Mouse (Mus musculus) adrenal gland, postnatal 36 days (tissue): ENCODE measurements around the gene Metrnl. TPM values are rescaled to one million over a fixed set of nuclear protein-coding genes. Genes with fewer than 3 reads are reported as not detected.
A peak's percentile ranks its signal among the peaks of the same experiment; 100 is the strongest.
"Not testable (repeated sequence)": the region's sequence is repeated elsewhere in the genome, so short reads cannot be mapped to it uniquely, and the experiment has no call there.

Source experiments
- DNase-seq, 2 experiments: peaks; one replicate each; pipeline ENCODE4 v3.0.0; 2021; ENCODE audit warnings: mixed read lengths in 1 of 2
- long read RNA-seq, 2 experiments: library from polyadenylated mRNA; stranded (forward); transcript quantifications; one replicate each; pipeline ENCODE4 v2.0.0; 2021; ENCODE audit warnings: borderline sequencing depth in 2 of 2
- total RNA-seq, 2 experiments: library from RNA; stranded (reverse); gene quantifications; 2 replicates each; pipeline ENCODE4 v1.2.3; 2021

Gene Metrnl
- 10 to 100 TPM; 36.4 to 37.6 TPM for total RNA-seq
- long read RNA-seq, experiment 1, transcript Metrnl-201 (4 exons, 1,401 nt) = major isoform, 54 of 62 reads
- long read RNA-seq, experiment 1, partial matches to known transcripts = 0 of 62 reads
- long read RNA-seq, experiment 1, other reads (novel, unspliced or antisense) = 7 of 62 reads
- long read RNA-seq, experiment 2, transcript Metrnl-201 (4 exons, 1,401 nt) = major isoform, 8 of 9 reads
- long read RNA-seq, experiment 2, partial matches to known transcripts = 1 of 9 reads
- long read RNA-seq, experiment 2, other reads (novel, unspliced or antisense) = 0 of 9 reads

DNA sequence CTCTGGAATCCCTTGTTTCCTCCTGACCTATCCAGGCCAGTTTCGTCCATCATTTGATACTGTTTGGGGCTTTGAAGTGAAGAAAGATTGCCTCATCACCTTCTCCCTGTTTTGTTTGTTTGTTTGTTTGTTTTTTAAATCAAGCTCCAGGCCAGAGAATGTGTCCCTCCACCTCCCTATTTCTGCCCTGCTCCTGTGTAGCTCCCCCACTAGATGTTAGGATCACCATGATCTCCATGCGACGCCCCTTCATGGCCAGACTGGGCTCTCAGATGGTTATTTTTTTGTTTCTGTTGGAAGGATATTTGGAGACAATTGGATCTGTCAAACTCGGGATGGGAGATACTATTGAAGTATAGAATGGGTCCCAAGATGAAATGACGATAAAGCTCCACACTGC lies at the start of gene Metrnl:
Metrnl (plus strand) TSS at position 301 of the 400 bp plus-strand sequence.
- DNase-seq = no peak

- no peak for DNase-seq
Observed at GRCm38 (mm10) chr11:121651556-121651955, 49.8 kb upstream of the Metrnl start.

- peak; percentile 27 to 41 for DNase-seq
Observed at GRCm38 (mm10) chr11:121651983-121652382, 49.4 kb upstream of the Metrnl start.

DNA sequence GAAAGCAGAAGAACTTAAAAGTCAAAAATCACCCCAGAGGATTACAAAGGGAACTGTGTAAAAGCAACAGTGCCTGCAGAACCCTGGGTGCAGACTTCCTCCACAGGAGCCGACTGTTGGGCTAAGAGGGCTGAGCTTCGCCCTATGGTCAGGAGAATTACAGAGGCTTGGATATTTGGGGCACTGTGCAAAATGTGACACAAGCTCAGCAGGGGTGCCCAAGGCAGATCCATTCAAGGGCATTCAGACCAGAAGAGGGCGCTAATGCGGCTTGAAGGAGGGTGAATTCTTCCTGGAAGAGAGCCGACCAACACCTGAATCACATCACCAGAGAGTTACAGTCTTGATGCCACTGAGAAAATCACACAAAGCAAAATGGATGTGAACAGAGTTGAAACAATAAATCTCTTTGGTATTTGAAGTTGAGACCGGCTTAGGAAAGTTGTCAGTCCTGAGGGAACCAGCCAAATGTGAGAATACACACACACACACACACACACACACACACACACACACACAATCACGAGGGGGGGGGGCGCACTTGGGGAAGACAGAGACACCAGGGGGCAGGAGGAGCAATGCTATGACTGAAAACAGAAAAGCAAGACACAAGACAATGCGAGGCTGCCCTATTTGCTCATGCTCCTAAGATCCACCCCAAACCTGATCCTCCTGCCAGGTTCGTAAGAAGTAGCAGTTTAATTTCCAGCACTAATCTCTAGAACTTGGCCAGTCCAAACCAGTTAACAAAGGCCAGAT lies 48.6 kb upstream of the Metrnl start:
- DNase-seq = peak; percentile 72 to 80

DNA sequence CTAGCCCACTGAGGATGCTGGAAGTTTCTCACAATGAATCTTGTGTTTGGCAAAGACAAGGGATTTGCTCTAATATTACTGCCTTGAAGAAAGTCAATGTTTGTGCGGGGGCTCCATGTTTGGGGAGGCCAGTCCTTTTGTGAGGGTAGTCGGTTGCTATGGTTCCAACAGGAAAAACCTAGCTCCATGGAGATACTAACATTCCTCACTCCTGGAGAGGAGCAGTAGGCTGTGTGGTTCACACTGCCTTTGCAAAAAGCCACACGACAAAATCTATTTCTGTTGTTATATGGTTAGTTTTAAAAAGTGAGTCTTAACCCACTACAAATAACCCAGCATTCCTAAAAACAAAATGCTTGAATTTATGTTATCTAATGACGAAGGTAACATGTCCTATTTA lies 47.7 kb upstream of the Metrnl start:
- DNase-seq = no peak

- DNase-seq = no peak
Observed at GRCm38 (mm10) chr11:121654406-121654945, 46.9 kb upstream of the Metrnl start.

DNA sequence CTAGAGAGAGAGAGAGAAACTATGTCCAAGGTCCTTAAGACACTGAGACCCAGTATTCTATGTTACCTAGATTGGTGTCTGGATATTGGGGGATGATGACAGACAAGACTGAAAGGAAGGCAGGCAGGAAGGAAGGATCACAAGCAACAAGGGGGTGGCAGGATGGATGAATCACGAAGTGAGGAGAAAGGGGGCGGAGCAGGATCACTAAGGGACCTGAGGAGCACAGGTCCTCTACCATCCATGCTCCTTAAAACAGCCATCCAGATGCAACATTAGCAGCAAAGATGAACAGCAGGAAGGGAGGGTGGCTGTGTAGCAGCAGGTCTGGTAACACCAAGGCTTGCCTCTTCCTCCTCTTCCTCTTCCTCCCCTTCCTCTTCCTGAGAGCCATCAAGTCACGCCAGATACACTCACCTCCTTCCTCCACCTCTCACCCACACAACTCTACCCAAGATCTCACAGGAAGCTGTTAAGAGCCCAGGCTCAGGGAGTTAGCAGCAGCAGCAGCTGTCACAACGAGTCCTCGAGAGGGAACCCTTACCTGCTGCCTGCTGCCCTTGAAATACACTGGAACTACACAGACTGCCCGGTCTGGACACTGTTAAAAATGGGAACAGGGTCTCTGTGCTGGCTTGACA lies 46.1 kb upstream of the Metrnl start:
- no peak for DNase-seq

- no peak for DNase-seq
Observed at GRCm38 (mm10) chr11:121655807-121656511, 45.4 kb upstream of the Metrnl start.

DNA sequence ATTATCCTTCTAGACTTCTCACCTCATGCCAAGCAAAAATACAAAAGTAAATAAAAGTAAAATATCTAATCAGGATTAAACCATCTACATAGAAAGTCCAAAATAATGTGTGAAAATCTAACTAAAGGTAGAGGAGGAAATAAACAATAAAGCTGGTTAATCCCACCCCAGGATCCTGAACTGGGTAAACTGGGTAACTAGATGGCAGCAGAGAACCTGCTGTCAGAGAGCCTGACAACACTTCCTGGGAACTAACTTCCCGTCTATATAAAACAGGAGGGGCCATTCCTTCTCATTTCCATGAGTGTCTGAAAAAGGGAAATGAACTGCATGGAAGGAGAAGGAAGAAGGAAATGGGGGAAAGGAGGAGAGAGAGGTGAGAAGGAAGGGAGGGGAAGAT lies 43.2 kb upstream of the Metrnl start:
- no peak for DNase-seq

- not testable (repeated sequence) for DNase-seq
Observed at GRCm38 (mm10) chr11:121660604-121661003, 40.7 kb upstream of the Metrnl start.

GRCm38 (mm10) chr11:121661116-121661515 lies 40.2 kb upstream of the Metrnl start:
- DNase-seq = no peak

- DNase-seq = no peak
Observed at GRCm38 (mm10) chr11:121667541-121667940, 33.8 kb upstream of the Metrnl start.

DNA sequence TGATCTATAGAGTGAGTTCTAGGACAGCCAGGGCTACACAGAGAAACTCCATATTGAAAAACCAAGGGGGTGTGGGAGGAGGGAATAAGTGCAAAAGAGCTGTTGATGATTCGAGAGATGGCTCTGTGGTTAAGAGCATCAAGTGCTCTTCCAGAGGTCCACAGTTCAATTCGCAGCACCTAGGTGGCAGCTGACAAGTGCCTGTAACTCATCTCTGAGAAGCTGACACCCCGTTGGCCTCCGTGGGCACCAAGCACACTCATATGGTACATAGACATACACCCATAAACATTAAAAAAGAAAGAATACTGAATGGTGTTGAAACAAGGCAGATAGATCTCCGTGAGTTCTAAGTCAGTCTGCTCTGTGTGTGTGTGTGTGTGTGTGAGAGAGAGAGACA lies 32.6 kb upstream of the Metrnl start:
- no peak for DNase-seq

GRCm38 (mm10) chr11:121670926-121671325 lies 30.4 kb upstream of the Metrnl start:
- DNase-seq = no peak

- peak; percentile 29 to 49 for DNase-seq
Observed at GRCm38 (mm10) chr11:121672312-121672989, 28.9 kb upstream of the Metrnl start.

GRCm38 (mm10) chr11:121672990-121673572 lies 28.3 kb upstream of the Metrnl start, which contains the start of gene B3gntl1:
Gene B3gntl1 (minus strand): TSS chr11:121673153.
- DNase-seq = peak; percentile 99

- no peak for DNase-seq
Observed at GRCm38 (mm10) chr11:121673629-121674028, 27.7 kb upstream of the Metrnl start.

DNA sequence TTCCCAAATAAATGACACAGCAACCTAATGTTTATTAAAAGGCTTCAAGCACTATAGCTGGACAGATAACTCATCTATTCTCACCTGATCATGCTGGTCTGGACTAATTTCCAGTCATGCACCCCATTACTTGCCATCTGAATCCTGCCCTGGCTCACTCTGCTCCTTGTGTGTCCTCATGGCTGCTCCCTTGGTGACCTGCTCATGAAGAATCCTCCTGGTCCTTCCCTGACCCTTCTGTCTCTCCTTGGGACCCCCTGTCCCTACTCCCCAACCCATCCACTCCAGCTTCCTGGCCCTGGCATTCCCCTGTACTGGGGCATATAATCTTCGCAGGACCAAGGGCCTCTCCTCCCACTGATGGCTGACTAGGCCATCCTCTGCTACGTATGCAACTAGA lies 24.5 kb upstream of the Metrnl start:
- DNase-seq = no peak

DNA sequence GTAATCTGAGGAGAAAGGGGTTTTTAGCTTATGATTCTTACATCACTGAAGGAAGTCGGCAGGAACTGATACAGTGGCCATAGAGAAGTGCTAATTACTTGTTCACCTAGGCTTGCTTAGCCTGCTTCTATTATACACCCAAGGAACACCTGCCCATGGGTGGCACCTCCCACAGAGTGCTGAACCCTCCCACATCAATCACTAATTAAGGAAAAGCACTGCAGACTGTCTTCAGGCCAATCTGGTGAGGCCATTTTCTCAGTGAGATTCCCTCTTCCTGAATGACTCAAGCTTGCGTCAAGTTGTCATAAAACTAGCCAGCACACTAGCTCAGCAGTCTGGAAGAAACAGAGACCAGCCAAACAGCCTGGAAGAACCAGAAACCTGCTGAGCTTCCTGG lies 21.8 kb upstream of the Metrnl start:
- no peak for DNase-seq

DNA sequence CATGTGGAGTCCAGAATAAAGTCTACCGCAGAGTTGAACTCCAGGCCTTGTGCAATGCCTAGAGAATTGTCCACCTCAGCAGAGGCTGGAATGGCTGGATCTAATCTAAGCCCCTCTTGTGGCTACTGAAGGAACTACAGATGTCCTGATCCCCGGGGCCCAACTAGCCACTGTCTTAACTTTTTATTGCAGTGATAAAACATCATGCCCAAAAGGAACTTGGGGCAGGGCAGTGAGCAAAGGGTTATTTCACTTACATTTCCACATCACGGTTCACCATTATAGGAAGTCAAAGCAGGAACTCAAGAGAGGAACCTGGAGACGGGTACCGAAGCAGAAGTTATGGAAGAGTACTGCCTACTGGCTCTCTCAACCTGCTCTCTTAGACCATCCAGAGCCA lies 20.6 kb upstream of the Metrnl start:
- DNase-seq = peak; percentile 24 to 44

GRCm38 (mm10) chr11:121683243-121683642 lies 18.1 kb upstream of the Metrnl start:
- DNase-seq = no peak
